Mouse (Mus musculus): ENCODE results near the gene Kif2c. TPM values are rescaled to one million over a fixed set of nuclear protein-coding genes. Genes with fewer than 3 reads are reported as not detected.

Kif2c gene
- under 1 TPM; 0.47 TPM for total RNA-seq (2021)

GRCm38 (mm10) chr4:117181863-117182758 is at the start of gene Kif2c:
Kif2c (minus strand) TSS chr4:117182639.
- peak; percentile 87 to 92 for DNase-seq (ENCODE audit: extremely low spot score in 1 of 2, low spot score in 1 of 2)

GRCm38 (mm10) chr4:117231208-117231607 is 48.8 kb upstream of the Kif2c start:
- no peak for DNase-seq (ENCODE audit: extremely low spot score in 1 of 2, low spot score in 1 of 2)

DNA sequence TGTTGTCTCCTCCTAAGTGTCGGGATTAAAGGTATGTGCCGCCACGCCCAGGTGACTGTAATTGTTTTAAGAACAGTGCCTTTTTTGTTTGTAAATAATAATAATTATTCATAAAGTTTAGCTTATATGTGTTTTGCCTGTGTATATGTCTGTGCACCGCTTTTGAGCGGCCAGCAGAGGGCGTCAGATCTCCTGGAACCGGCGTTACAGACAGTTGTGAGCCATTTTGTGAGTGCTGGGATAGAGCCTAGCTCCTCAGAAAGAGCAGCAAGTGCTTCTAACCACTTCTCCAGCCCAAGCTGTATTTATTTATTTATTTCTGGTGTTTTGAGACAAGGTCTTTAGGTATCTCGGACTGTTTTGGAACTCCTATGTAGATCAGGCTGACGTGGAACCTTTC is 47.9 kb upstream of the Kif2c start:
- no peak for DNase-seq (ENCODE audit: extremely low spot score in 1 of 2, low spot score in 1 of 2)

DNA sequence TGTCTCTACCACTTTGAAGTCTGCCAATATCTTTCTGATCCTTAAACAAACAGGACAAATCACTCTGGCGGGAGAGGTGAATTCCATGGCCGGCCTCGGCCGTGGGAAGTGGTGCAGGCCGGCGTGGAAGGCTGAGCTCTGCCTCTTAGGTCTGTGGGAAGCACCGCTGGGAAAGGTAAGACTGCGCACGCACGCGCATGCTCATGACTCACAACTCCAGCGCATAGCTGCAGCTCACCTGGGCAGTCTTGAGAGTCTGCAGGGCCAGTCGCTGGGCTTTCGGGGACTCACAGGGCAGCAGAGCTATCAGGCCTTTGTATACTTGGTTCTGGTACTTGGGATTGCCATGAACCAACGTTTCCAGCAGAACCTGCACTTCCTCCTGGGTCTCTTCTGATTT is 47.2 kb upstream of the Kif2c start:
- DNase-seq (ENCODE audit: extremely low spot score in 1 of 2, low spot score in 1 of 2): no peak

- DNase-seq (ENCODE audit: extremely low spot score in 1 of 2, low spot score in 1 of 2): no peak
These were observed 42.8 kb upstream of the Kif2c start for GRCm38 (mm10) chr4:117225250-117225649.

DNA sequence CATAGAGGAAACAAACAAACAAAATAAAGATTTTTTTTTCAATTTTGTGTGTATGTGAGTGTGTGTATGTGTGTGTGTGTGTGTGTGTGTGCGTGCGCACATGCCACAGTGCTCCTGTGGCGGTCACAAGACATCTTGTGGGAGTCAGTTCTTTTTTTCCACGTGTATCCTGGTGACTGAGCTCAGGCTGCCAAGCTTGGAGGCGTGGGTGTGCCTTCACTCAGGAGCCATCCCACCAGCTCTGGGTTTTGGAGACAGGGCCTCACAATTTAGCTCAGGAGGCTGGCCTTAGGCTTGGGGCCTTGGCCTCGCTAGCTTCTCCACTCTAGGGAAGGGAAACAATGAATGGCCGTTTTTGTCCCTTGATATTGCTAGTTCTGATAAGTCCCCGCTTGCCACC is 41.7 kb upstream of the Kif2c start:
- no peak for DNase-seq (ENCODE audit: extremely low spot score in 1 of 2, low spot score in 1 of 2)

DNA sequence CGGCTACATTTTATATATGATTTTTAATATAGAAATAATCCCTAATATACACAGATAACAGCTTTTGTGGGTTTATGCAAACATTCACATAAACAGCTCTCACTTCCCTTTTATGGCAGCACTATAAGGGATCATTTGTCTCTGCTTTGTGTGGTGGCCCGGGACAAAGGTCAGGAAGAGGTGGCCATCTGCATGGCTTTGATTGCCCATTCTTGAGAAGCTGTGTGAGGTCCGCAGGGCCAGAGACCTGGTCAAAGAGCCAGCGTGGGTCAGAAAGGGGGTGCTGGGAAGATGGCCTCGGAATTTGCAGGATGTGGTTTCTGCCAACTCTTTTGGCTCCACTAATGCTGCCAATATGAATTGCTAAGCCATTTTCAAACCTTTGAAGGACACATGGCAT is 40.6 kb upstream of the Kif2c start:
- no peak for DNase-seq (ENCODE audit: extremely low spot score in 1 of 2, low spot score in 1 of 2)

- no peak for DNase-seq (ENCODE audit: extremely low spot score in 1 of 2, low spot score in 1 of 2)
These were observed 39.4 kb upstream of the Kif2c start for GRCm38 (mm10) chr4:117221836-117222235.

DNA sequence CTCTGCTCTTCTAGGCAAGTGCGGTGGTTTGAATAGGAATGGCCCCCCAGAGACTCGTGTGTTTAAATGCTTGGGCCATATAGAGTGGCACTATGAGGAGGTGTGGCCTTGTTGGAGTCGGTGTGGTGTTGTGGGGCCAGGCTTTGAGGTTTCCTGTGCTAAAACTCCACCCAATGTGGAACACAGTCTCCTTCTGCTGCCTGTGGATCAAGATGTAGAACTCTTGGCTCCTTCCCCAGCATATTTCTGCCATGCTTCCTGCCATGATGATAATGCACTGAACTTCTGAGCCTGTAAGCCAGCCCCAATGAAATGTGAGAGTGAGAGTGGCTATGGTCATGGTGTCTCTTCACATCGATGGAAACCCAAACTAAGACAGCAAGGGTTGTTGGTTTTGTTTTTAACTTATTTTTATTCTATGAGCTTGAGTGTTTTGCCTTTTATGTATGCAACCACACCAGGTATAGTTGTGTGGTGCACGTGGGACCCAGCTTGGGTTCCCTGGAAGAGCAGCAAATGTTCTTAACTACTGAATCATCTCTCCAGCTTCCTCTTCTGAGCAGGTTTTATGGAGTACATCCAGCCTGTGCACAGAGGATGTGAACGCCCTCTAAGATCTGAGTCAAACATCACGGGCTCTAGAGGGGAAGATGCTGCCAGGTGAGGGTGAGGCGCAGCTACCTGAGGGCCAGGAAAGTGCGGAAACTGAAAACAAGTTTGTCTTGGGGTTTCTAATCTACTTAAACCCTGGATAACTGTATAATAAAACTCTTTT is 38.5 kb upstream of the Kif2c start:
- DNase-seq (ENCODE audit: extremely low spot score in 1 of 2, low spot score in 1 of 2): no peak

DNA sequence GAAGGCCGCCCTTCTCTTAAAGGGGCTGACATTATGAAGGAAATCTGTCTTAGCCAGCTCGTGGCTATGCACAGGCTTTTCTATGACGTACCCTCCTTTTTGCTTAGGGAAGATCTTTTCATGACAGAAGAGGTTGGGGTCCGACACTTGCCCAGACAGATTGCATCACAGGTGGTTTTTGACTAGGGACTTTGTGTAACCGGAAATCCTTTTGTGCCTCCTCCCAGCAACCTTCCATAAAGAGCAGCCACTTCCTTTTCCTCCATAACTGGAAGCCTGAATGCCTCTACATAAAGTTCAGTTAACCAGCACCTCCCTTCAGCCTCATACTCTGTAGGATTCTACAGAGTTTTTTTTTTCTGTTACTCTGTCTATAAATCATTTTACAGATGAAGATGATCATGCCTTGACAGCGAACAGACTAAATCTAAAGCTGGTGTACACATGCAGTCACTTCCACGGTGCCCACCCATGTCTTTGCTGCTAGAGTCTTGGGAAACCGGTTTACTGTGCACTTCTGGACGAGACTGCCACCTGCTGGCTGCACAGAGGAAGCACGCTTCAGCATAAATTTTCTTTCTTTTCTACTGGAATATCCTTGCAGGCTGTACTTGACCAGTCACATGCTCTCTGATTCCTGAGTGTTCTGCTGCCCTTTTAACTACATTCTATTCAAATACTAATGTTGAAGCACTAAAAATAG is 36.2 kb upstream of the Kif2c start:
- peak; percentile 27 to 61 for DNase-seq (ENCODE audit: extremely low spot score in 1 of 2, low spot score in 1 of 2)

- no peak for DNase-seq (ENCODE audit: extremely low spot score in 1 of 2, low spot score in 1 of 2)
These were observed 34.6 kb upstream of the Kif2c start for GRCm38 (mm10) chr4:117217029-117217428.

DNA sequence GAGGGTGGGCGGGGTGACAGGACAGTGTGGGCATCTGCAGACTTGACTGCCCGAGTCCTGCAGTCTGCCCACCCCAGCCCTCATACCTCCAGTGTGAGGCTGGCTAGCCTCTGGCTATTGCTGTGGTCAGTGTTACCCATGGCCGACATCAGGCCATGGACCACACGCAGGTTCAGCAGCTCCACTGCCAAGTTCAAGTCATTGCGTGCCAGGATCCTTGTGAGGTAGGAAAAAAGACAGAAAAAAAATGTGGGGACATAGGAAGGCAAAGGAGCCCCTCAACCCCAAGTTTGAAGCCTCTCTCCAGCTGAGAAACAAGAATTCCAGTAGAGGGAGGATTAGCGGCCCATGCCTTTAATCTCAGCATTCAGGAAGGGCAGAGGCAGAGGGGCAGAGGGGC is 31.8 kb upstream of the Kif2c start:
- DNase-seq (ENCODE audit: extremely low spot score in 1 of 2, low spot score in 1 of 2): no peak

GRCm38 (mm10) chr4:117210147-117211074 is 28.0 kb upstream of the Kif2c start:
- peak; percentile 37 to 75 for DNase-seq (ENCODE audit: extremely low spot score in 1 of 2, low spot score in 1 of 2)

- DNase-seq (ENCODE audit: extremely low spot score in 1 of 2, low spot score in 1 of 2): no peak
These were observed 27.2 kb upstream of the Kif2c start for GRCm38 (mm10) chr4:117209592-117209991.

DNA sequence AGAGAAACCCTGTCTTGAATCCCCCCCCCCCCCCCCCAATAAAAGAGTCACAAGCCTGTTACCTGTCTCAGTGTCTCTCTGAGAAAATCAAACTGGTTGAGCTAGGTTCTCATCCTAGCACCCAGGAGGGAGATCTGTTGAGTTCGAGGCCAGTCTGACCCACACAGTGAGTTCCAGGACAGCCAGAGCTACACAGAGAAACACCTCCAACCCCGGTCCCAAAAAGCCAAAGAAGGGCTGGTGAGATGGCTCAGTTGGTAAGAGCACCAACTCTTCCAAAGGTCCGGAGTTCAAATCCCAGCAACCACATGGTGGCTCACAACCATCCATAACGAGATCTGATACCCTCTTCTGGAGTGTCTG is 20.5 kb upstream of the Kif2c start:
- no peak for DNase-seq (ENCODE audit: extremely low spot score in 1 of 2, low spot score in 1 of 2)

DNA sequence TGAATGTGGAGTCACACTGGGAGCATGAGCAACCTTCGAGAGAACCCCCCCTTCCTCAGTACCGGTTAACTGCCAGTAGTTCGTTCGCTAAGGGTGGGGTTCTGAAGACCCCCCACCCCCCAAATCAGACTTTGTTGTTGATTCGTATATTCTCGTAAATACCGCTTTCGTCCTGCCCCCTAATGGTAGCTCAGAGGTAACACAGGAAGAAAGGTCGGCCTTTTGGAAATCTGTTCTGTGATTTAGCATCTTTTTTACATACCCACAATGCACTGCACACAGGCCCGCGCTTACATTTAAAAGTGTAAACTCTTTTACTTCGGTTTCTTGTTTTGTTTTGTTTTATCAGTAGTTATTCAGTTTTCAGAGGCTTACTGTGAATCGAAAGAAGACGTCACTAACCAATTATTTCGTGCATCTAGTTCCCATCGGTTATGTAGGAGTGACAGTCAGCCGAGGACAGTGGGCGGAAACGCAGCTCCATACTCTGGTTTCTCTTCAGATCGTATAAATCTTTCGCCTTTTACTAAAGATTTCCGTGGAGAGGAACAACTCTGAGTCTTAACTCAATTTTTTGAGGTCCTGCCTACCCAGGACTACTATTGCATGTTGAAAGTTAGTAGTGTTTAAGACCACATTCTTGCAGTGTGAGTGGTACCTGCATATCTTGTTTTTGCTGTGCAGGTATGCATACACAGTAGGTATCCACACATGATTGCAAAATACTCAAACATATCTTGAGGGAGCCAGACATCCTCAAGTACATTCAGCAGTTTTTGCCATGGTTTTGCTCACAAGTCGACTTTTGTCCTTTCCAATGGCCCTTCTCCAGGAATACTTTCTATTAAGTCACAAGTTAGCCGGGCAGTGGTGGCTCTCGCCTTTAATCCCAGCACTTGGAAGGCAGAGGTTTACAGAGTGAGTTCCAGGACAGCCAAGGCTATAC is 19.9 kb upstream of the Kif2c start:
- no peak for DNase-seq (ENCODE audit: extremely low spot score in 1 of 2, low spot score in 1 of 2)

DNA sequence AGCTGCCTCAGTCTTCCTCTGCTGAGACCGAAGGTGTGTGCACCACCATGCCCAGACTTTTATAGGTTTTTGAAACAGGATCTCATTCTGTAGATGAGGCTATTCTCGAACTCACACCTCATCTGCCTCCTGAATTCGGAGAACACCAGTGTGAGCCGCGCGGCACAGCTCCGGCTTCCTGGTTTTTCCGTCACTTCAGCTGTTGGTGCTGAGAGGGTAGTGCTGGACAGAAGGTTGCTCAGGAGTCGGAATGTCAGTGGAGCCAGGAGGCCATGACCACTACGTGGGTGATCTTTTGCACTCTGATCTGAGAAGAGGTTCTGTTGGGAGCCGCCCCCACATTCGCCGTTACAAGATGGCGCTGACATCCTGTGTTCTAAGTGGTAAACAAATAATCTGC is 9.4 kb upstream of the Kif2c start:
- DNase-seq (ENCODE audit: extremely low spot score in 1 of 2, low spot score in 1 of 2): no peak

DNA sequence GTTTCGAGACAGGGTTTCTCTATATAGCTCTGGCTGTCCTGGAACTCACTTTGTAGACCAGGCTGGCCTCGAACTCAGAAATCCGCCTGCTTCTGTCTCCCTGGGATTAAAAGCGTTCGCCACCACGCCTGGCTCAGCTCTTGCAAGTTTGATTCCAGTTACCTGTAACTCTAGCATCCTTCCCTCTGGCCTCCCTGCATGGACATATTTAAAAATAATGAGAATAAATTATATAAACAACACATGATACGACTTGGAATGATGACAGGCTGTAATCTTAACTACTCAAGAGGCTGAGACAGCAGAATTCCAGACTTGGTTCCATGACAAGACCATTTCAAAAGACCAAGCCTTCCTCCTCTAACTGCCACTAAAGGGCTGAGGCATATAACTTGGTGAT is 8.2 kb upstream of the Kif2c start:
- no peak for DNase-seq (ENCODE audit: extremely low spot score in 1 of 2, low spot score in 1 of 2)
